Mouse (Mus musculus): ENCODE results near the gene Lbh. TPM values are rescaled to one million over a fixed set of nuclear protein-coding genes. Genes with fewer than 3 reads are reported as not detected.

The Lbh gene
- 0.03 TPM in 1 of 2 replicates, not detected in the other for polyA plus RNA-seq (2012)

DNA sequence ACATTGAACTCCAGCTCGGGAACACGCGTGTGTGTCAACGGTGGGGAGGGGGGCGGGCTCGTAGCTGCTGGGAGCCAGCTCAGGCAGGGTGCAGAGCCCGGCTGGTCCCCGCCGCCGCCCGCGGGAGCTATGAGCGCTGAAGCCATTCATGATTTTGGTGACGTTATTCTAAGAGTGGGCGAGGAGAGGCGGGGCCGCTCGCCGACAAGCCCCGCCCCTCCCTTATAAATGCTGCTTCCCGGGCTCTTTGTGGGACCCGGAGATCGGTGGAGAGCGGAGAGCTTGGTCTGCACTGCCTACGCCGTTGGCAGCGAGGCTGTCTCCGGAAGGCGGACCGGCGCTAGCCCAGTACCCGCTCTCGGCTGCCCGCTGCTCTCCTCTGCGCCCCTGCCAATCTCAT lies at the start of gene Lbh:
TSS of gene Lbh (plus strand) at position 253 of the 400 bp plus-strand sequence.
- TF ChIP-seq GATA1 (IDR thresholded peaks at IDR 0.05; ENCODE audit: low read length): no peak

DNA sequence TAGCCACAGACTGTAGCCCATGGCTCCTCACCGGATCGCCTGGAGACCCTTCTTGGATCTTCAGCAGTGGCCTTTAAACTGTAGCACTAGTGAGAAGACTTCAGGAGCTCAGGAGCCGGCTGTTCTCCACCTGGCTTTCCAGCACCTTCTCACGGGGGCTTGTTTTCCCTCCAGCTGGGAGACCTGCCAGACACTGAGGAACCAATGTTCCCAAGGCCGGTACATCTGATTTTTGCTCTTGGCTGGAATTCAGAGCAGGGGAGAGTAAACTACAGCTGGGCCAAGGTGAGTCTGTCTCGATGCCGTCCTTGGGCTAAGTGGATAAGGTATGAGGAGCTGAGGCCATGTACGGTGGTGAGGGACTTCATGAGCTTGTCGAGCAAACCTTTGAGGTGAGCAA lies 39.1 kb upstream of the Lbh start:
- no peak for TF ChIP-seq GATA1 (IDR thresholded peaks at IDR 0.05; ENCODE audit: low read length)

DNA sequence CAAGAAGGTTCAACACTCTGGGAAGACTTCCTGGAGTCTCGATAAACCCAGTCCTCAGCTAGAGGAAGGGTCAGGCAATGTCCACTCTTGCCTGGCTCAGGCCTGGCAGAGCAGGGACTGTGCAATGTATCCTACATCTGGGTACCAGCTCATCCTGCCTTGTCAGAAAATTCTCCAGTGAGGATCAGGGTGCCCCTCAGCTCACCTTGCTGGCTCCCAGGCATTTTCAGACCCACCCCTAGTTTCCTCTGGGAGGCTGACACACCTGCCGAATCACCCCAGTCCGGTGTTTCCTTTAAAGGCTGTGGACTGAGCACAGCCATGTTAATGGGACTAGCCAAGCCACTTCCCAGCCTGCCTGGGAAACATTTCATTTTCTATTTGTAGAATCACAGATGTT lies 37.9 kb upstream of the Lbh start:
- no peak for TF ChIP-seq GATA1 (IDR thresholded peaks at IDR 0.05; ENCODE audit: low read length)

DNA sequence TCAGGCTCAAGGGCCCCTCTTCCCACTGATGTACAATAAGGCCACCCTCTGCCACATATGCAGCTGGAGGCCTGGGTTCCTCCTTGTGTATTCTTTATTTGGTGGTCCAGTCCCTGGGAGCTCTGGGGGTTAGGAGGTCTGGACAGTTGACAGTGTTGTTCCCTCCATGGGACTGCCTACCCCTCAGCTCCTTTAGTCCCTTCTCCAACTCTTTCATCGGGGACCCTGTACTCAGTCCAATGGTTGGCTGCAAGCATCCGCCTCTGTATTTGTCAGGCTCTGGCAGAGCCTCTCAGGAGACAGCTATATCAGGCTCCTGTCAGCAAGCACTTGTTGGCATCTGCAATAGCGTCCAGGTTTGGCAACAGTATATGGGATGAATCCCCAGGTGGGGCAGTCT lies 37.1 kb upstream of the Lbh start:
- no peak for TF ChIP-seq GATA1 (IDR thresholded peaks at IDR 0.05; ENCODE audit: low read length)

GRCm38 (mm10) chr17:72881804-72882203 lies 36.3 kb upstream of the Lbh start:
- TF ChIP-seq GATA1 (IDR thresholded peaks at IDR 0.05; ENCODE audit: low read length): no peak

GRCm38 (mm10) chr17:72889556-72890397 lies 28.3 kb upstream of the Lbh start:
- TF ChIP-seq GATA1 (IDR thresholded peaks at IDR 0.05; ENCODE audit: low read length): no peak

GRCm38 (mm10) chr17:72890398-72890898 lies 27.7 kb upstream of the Lbh start:
- TF ChIP-seq GATA1 (IDR thresholded peaks at IDR 0.05; ENCODE audit: low read length): no peak

DNA sequence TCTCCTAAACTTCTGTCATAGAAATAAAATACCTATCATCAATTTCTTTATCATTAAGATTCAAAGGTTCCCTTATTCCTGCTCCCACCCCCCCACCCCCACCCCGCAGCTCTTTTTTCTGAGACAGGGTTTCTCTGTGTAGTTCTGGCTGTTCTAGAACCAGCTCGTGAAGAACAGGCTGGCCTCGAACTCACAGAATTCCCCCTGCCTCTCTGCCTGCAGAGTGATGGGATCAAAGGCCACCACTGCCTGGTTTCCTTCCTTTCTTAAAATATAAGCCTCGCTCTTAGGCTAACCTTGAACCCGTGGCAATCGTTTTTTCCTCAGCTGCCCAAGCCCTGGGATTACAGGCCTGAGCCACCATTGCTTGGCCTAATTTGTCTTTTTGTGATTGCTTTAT lies 26.5 kb upstream of the Lbh start:
- no peak for TF ChIP-seq GATA1 (IDR thresholded peaks at IDR 0.05; ENCODE audit: low read length)

DNA sequence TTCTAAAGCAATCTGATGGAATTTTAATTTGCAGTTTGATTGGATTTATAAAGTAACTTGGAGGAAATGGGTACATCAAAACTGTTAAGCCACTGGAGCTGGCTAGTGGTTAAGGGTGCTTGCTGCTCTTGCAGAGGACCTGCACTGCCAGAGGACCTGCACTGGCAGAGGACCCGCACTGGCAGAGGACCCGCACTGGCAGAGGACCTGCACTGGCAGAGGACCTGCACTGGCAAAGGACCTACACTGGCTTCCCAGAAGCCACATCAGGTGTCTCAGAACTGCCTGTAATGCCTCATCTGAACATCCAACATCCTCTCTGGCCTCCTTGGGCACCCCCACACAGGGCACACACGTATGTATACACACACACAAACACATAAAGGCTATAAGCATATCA lies 22.6 kb upstream of the Lbh start:
- no peak for TF ChIP-seq GATA1 (IDR thresholded peaks at IDR 0.05; ENCODE audit: low read length)

DNA sequence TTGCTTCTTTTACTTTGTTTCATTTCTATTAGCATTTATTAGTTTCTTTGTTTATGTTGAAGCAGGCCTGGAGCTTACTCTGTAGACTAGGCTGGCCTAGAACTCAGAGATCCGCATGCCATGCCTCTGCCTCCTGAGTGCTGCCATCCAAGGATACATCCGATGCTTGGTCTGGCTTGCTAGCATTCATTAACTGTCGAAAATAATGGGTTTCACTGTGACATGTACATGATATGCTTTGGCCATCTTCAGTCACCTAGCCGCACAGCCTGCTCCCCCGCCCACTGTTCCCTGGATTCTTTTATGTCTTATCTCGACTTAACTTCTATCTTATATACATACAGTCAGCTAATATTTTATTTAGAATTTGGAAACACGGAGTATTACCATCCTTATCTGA lies 21.0 kb upstream of the Lbh start:
- TF ChIP-seq GATA1 (IDR thresholded peaks at IDR 0.05; ENCODE audit: low read length): no peak

DNA sequence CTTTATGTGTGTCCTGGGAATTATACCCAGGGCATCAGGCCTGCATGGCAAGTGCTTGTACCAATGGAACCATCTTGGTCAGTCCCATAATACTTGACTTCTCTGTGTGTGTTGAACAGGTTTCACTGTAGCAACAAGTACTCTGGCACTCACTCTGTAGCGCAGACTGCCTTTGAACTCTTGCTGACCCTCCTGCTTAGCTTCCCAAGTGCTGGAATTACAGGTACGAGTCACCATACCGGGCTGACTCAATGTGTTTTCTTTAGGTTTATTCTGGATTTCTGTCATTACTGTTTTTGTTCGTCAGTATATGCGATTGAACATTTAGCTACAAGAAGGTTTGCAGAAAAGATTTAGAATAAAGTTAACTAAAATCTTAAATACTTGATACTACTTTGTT lies 20.1 kb upstream of the Lbh start:
- TF ChIP-seq GATA1 (IDR thresholded peaks at IDR 0.05; ENCODE audit: low read length): no peak

DNA sequence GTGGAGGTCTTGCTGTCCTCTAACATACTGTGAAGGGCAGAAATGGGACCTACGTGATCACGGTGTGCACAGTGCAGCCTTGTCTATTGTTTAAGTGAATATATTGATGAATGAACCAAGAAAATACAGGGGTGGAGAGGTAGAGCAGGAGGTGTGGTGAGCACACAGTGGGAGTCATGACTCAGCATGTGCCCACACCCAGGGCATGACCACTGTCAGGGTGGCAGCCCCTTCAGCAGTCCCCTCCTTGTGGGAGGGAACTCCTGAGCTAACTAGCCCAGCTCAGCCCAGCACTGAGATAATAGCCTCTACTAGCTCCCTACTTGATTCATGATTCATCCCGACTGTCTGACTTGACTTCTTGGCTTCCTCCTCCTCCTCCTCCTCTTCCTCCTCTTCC lies 19.3 kb upstream of the Lbh start:
- no peak for TF ChIP-seq GATA1 (IDR thresholded peaks at IDR 0.05; ENCODE audit: low read length)

DNA sequence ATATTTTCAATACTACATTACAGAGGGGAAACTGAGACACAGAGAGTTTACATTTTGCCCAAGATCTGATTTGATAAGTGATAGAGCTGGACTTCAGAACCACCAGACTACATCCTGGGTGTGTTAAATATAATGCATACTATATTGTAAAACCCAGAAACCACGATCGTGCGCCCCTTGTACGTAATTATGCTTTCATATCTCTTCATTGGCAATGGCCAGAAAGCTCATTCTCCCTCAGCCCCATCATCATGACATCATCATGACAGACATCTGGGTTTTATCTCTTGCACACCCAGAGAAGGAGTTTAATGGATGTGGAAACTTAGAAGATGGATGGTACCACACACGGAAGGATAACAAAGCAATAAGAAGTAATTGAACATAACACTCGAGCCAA lies 17.1 kb upstream of the Lbh start:
- TF ChIP-seq GATA1 (IDR thresholded peaks at IDR 0.05; ENCODE audit: low read length): no peak

DNA sequence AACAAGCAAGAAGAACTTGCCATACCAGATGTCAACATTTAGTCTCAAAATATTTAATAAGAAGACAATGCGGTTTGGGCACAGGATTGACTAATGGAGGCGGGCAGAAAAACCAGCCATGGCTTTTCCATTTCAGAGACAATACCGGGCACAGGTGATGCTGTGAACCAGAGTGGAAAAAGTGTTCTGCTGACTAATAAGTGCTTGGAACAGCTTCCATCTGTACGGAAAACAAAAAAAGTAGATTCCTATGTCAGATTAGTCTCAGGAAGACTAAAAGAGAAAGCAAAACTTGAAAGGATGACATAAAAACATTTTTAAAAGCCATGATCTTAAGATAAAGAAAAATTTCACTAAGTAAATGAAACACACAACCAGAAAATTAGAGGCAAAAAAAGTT lies 16.4 kb upstream of the Lbh start:
- no peak for TF ChIP-seq GATA1 (IDR thresholded peaks at IDR 0.05; ENCODE audit: low read length)

GRCm38 (mm10) chr17:72903321-72903720 lies 14.8 kb upstream of the Lbh start:
- TF ChIP-seq GATA1 (IDR thresholded peaks at IDR 0.05; ENCODE audit: low read length): no peak

- TF ChIP-seq GATA1 (IDR thresholded peaks at IDR 0.05; ENCODE audit: low read length): no peak
Measured at GRCm38 (mm10) chr17:72903921-72904421, 14.1 kb upstream of the Lbh start.

- no peak for TF ChIP-seq GATA1 (IDR thresholded peaks at IDR 0.05; ENCODE audit: low read length)
Measured at GRCm38 (mm10) chr17:72904873-72905272, 13.2 kb upstream of the Lbh start.
